Mouse (Mus musculus) myocyte (in vitro differentiated cells): ENCODE data around the gene Gm10945.

ENCODE experiments used
- CEBPB ChIP-seq: IDR thresholded peaks from 2 replicates; pipeline ENCODE4 v1.6.1; 2011; ENCODE audit warnings: mild to moderate bottlenecking, moderate library complexity; ENCODE audit not compliant: poor library complexity, insufficient read depth, severe bottlenecking
- E2F4 ChIP-seq: IDR thresholded peaks from one replicate; pipeline ENCODE4 v1.6.1; 2011; ENCODE audit warnings: mild to moderate bottlenecking, control low read depth, moderate library complexity; ENCODE audit not compliant: insufficient read depth
- MAX ChIP-seq: IDR thresholded peaks from one replicate; pipeline ENCODE4 v1.6.1; 2011; ENCODE audit warnings: low read depth, mild to moderate bottlenecking, control low read depth
- MYOD1 ChIP-seq, 3 experiments: IDR thresholded peaks; one replicate each; pipeline ENCODE4 v1.6.1; 2011; ENCODE audit warnings: control low read depth in 2 of 3, low read depth in 2 of 3, mild to moderate bottlenecking in 2 of 3, moderate library complexity in 1 of 3; ENCODE audit not compliant: insufficient read length in 2 of 3, control insufficient read depth in 1 of 3
- MYOG ChIP-seq, 3 experiments: IDR thresholded peaks; one replicate each; pipeline ENCODE4 v1.6.1; 2011; ENCODE audit warnings: control low read depth in 2 of 3, low read depth in 2 of 3, mild to moderate bottlenecking in 2 of 3; ENCODE audit not compliant: insufficient read length in 2 of 3, control insufficient read depth in 1 of 3, insufficient read depth in 1 of 3
- POLR2A ChIP-seq: IDR thresholded peaks from one replicate; pipeline ENCODE4 v1.6.1; 2011; ENCODE audit warnings: low read depth, mild to moderate bottlenecking, control low read depth, moderate library complexity; ENCODE audit not compliant: insufficient read length
- POLR2AphosphoS2 ChIP-seq: IDR thresholded peaks from one replicate; pipeline ENCODE4 v1.6.1; 2011; ENCODE audit warnings: low read depth, control low read depth; ENCODE audit not compliant: insufficient read length
- TCF12 ChIP-seq: IDR thresholded peaks from one replicate; pipeline ENCODE4 v1.6.1; 2011; ENCODE audit warnings: mild to moderate bottlenecking, control low read depth; ENCODE audit not compliant: poor library complexity, insufficient read depth, severe bottlenecking
- TCF3 ChIP-seq: IDR thresholded peaks from one replicate; pipeline ENCODE4 v1.6.1; 2011; ENCODE audit warnings: low read depth, control low read depth; ENCODE audit not compliant: insufficient read length
- USF1 ChIP-seq: IDR thresholded peaks from one replicate; pipeline ENCODE4 v1.6.1; 2011; ENCODE audit warnings: low read depth, mild to moderate bottlenecking, control low read depth, moderate library complexity

DNA sequence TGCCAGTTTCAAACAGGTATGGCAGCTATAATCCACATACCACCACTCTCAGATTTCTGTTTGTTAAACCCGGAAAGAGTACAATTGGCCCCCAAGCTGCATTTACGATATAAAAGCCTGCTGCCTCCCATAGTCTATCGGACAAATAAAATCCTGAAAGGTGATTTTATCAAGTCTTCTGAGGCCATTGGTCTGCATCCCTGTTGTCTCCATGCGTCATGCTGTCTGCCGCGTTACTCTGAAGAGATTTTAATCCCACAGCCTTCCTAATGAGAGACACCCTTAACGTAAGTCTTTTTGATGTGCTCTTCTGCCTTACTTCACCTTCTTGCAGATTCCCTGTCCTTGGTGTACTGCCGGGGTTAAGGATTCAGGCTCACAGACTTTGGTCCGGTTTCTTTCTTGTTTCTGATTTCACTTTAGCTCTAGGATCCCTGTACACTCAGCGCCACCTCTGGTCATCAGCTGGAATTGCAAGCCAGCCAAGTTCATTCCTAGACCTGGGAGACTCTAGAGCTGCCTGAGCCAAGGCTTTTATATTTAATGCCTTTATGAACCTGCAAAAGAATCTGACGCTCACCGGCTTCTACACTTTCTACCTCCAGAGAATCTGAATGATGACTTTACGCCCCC lies 67.2 kb downstream of the Gm10945 start:
- TF ChIP-seq POLR2A (no peak), MAX (no peak), E2F4 (no peak), USF1 (no peak), TCF12 (no peak), POLR2AphosphoS2 (no peak), MYOG (IDR thresholded peaks at IDR 0.05; ENCODE audit: control insufficient read depth in 1 of 3, insufficient read depth in 1 of 3, insufficient read length in 2 of 3, low read depth in 2 of 3) (no peak), CEBPB (no peak), TCF3 (no peak), MYOD1 (IDR thresholded peaks at IDR 0.05; ENCODE audit: control insufficient read depth in 1 of 3, insufficient read length in 2 of 3, low read depth in 2 of 3) (no peak)
